Mouse (Mus musculus): ENCODE measurements at regions not wholly inside any gene's neighbourhood (a gene's known extent, or its start where the extent isn't known, plus 50 kb on each side); places are given as distances from the start of the nearest gene placed in this dataset.

DNA sequence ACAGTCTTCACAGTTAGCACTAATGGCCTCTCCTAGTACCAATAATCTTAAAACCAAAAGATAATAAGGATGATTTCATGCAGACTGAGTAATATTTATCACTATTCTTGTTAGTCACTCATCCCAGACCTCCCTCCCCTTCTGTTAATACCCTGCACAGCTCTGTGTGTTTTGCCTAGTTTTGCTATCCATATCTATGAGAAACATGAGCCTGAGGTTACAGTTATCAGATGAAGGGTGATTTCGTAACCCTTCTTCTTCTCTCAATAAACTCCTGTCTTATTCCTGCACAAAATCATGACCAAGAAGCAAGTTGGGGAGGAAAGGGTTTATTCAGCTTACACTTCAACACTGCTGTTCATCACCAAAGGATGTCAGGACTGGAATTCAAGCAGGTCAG lies 940.9 kb upstream of the Got2 start:
- no peak for TF ChIP-seq POLR2A (IDR thresholded peaks at IDR 0.05; ENCODE audit: borderline replicate concordance, extremely low read depth, insufficient read depth, insufficient read length, poor library complexity, severe bottlenecking)
- TF ChIP-seq CTCF (IDR thresholded peaks at IDR 0.05; ENCODE audit: borderline replicate concordance, extremely low read depth, insufficient read depth, insufficient read length) = no peak
